ENCODE assay signal across 8 mouse cellular contexts in genomic region chr9:31997178-31998097, GRCm38 (mm10).
DNase-seq lines count a peak whose midpoint lies in the region; ATAC-seq lines count a peak whose summit lies in the region.

No protein-coding gene starts in this region.

- ATAC-seq in heart, embryonic 13.5 days (ENCODE audit: extremely low read depth, insufficient number of reproducible peaks, low FRiP score, low TSS enrichment): peak; percentile 66; the same call in 1 of the 2 replicates
- 0 out of 2 replicates have a peak, but pooled peaks have one; percentile 24 for ATAC-seq in midbrain, embryonic 15.5 days (replicated peaks)
- no peak for ATAC-seq in cerebellum, adult (ENCODE audit: insufficient number of reproducible peaks, low FRiP score, low TSS enrichment)

- no peaks in the 10 kb centered on the region for H3K9me3 ChIP-seq in heart, embryonic 13.5 days
- no peaks in the 10 kb centered on the region for H3K9me3 ChIP-seq in midbrain, embryonic 15.5 days

- peak; percentile 47 to 56 for DNase-seq in heart, adult 18-20 months
- no peak for DNase-seq in heart, postnatal 25 days (ENCODE audit: low spot score)
- peak; percentile 54 to 56 for DNase-seq in left cerebral cortex, postnatal 10 days (ENCODE audit: extremely low spot score in 1 of 2, low spot score in 2 of 2)
- DNase-seq in T-cell, adult 2 months (ENCODE audit: low spot score): no peak

- H3K36me3 ChIP-seq in heart, embryonic 13.5 days: no peaks in the 10 kb centered on the region
- no peaks in the 10 kb centered on the region for H3K36me3 ChIP-seq in midbrain, embryonic 15.5 days (replicated peaks)

- H3K27ac ChIP-seq in brown adipose tissue, adult 24 weeks (replicated peaks; ENCODE audit: low read depth, low read length): peak overlapping the region; percentile 46
- peak overlapping the region; percentile 98 for H3K27ac ChIP-seq in heart, embryonic 13.5 days (replicated peaks)
- no peak overlapping the region for H3K27ac ChIP-seq in midbrain, embryonic 15.5 days

- intact Hi-C loops in heart, postnatal 25 days (cut with DNase I): no loop called here
- intact Hi-C loops in left cerebral cortex, postnatal 10 days (cut with DNase I): no loop called here

- no peak overlapping the region for H3K4me3 ChIP-seq in brown adipose tissue, adult 24 weeks (ENCODE audit: insufficient read depth, low read depth, low read length)
- H3K4me3 ChIP-seq in heart, embryonic 13.5 days: peak overlapping the region; percentile 35
- no peak overlapping the region for H3K4me3 ChIP-seq in midbrain, embryonic 15.5 days

- H3K4me2 ChIP-seq in heart, embryonic 13.5 days: peak overlapping the region; percentile 65
- H3K4me2 ChIP-seq in midbrain, embryonic 15.5 days: no peak overlapping the region

- H3K27me3 ChIP-seq in heart, embryonic 13.5 days (replicated peaks): no peaks in the 10 kb centered on the region
- no peaks in the 10 kb centered on the region for H3K27me3 ChIP-seq in midbrain, embryonic 15.5 days (replicated peaks)

- H3K9ac ChIP-seq in heart, embryonic 13.5 days: peak overlapping the region; percentile 74
- H3K9ac ChIP-seq in midbrain, embryonic 15.5 days: no peak overlapping the region

- H3K4me1 ChIP-seq in brown adipose tissue, adult 24 weeks (ENCODE audit: control insufficient read depth, insufficient read depth, insufficient read length, low read length): peaks cover 7% of the 10 kb centered on the region
- H3K4me1 ChIP-seq in heart, embryonic 13.5 days: peaks cover 55% of the 10 kb centered on the region
- peaks cover 3% of the 10 kb centered on the region; the same call in 1 of the 2 replicates for H3K4me1 ChIP-seq in midbrain, embryonic 15.5 days

- 15% methylated on average over 25 of the region's 25 CpGs for WGBS in heart, embryonic 13.5 days
- 59% methylated on average over 25 of the region's 25 CpGs for WGBS in midbrain, embryonic 15.5 days

Comparison
In these comparisons a context has a peak if more than half of its experiments do, and no peak if none do; other contexts are left out.
1. DNase-seq: peak in heart, adult 18-20 months (2 of 2) and left cerebral cortex, postnatal 10 days (2 of 2); none in heart, postnatal 25 days (single experiment) and T-cell, adult 2 months (single experiment).